Mouse (Mus musculus): ENCODE data around the gene Igflr1. TPM values are rescaled to one million over a fixed set of nuclear protein-coding genes. Genes with fewer than 3 reads are reported as not detected.

Igflr1 gene
- total RNA-seq, 2 experiments from 2014 or later = 2.0 to 3.2 TPM

- DNase-seq = peak; percentile 98
Observed at GRCm38 (mm10) chr7:30588676-30589434, 23.6 kb downstream of the Igflr1 start, which contains the start of gene Kmt2b. Gene Kmt2b, minus strand, starts transcription at chr7:30588726.

- peak; percentile 84 to 89 for DNase-seq
Observed at GRCm38 (mm10) chr7:30589435-30590301, 24.4 kb downstream of the Igflr1 start.

GRCm38 (mm10) chr7:30590927-30591604 lies 25.8 kb downstream of the Igflr1 start:
- DNase-seq = no peak

- no peak for DNase-seq
Observed at GRCm38 (mm10) chr7:30591605-30591951, 26.4 kb downstream of the Igflr1 start.

GRCm38 (mm10) chr7:30592772-30593423 lies 27.7 kb downstream of the Igflr1 start:
- DNase-seq = no peak

- DNase-seq = no peak
Observed at GRCm38 (mm10) chr7:30593579-30594509, 28.6 kb downstream of the Igflr1 start.

GRCm38 (mm10) chr7:30594510-30595024 lies 29.3 kb downstream of the Igflr1 start:
- no peak for DNase-seq

GRCm38 (mm10) chr7:30596093-30596492 lies 30.9 kb downstream of the Igflr1 start:
- DNase-seq = no peak

- no peak for DNase-seq
Observed at GRCm38 (mm10) chr7:30596811-30597210, 31.6 kb downstream of the Igflr1 start.

- DNase-seq = no peak
Observed at GRCm38 (mm10) chr7:30598786-30599185, 33.6 kb downstream of the Igflr1 start, which contains the start of gene Zbtb32. Gene Zbtb32, minus strand, starts transcription at chr7:30598909.

- peak; percentile 96 for DNase-seq
Observed at GRCm38 (mm10) chr7:30599933-30600353, 34.7 kb downstream of the Igflr1 start.

- no peak for DNase-seq
Observed at GRCm38 (mm10) chr7:30600651-30601050, 35.4 kb downstream of the Igflr1 start.

GRCm38 (mm10) chr7:30602583-30602982 lies 37.4 kb downstream of the Igflr1 start:
- DNase-seq = no peak

- DNase-seq = no peak
Observed at GRCm38 (mm10) chr7:30604424-30604823, 39.2 kb downstream of the Igflr1 start.

- no peak for DNase-seq
Observed at GRCm38 (mm10) chr7:30604944-30605343, 39.7 kb downstream of the Igflr1 start.

- DNase-seq = peak; percentile 72 to 79
Observed at GRCm38 (mm10) chr7:30607706-30608309, 42.6 kb downstream of the Igflr1 start.

GRCm38 (mm10) chr7:30608476-30608875 lies 43.2 kb downstream of the Igflr1 start:
- DNase-seq = no peak

- DNase-seq = no peak
Observed at GRCm38 (mm10) chr7:30610043-30610442, 44.8 kb downstream of the Igflr1 start.

GRCm38 (mm10) chr7:30612654-30613402 lies 47.6 kb downstream of the Igflr1 start, which contains the start of gene Upk1a:
Gene Upk1a, minus strand, starts transcription at chr7:30612847.
- DNase-seq = no peak
